Mouse (Mus musculus): Measurements from ENCODE around the gene Bahcc1. TPM values are rescaled to one million over a fixed set of nuclear protein-coding genes. Genes with fewer than 3 reads are reported as not detected.

Bahcc1 gene
- polyA plus RNA-seq, 2 experiments, result 0.75 to 1.6 TPM

DNA sequence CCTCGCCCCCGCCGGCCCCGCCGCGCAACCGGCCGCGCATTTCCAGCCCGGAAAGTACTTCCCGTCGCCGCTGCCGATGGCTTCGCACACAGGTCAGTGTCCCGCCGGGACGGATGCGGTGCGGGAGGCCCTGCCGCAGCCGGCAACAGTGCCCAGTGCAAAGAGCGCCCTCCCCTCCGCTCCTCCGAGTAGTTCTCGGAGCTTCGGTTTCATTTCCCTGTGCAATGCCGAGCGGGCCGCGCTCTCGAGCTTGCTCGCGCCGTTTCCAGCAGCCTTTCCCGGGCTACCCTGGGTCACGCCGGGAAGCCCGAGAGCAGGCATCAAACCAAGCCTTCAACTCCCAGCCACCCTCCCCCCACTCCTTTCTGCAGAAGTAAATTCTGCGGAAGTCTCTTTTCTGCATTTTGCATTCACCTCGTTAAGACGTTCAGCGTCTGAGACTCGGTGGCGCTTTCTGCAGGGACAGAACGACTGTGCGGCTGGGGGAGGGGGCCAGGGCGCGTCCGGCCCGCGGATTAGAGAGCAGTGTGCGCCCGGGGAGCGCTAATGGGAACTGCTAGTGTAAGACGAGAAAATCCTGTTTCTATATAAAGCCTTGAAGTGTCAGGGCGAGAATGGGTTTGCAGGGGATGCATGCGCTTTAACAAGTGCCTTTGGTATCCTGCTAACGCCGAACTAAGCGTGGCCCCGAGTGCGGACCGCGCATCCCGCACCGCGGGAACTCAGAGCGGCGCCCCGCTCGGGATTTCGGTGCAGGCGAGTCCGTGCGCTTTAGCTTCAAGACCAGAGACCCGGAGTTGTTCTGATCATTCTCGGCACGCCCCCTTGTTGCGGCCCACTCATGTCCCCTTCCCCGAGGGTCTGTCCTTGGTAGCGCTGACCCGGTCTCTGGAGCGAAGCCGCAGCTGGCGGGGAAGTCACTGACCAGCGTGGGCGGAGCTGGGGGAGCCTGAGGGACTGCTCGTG is 4.7 kb downstream of the Bahcc1 start:
- ATAC-seq (ENCODE audit: insufficient read depth) (no peak), DNase-seq (ENCODE audit: low read depth in 3 of 3, low spot score in 3 of 3) (no peak)
- Histone ChIP-seq H3K9ac (replicated peaks) (peak overlapping the region; percentile 25), H3K27ac (no peak overlapping the region), H3K36me3 (replicated peaks; ENCODE audit: control insufficient read depth, insufficient read depth, low read depth) (no peaks in the 10 kb centered on the region), H3K4me1 (replicated peaks; ENCODE audit: control insufficient read depth in 2 of 2, insufficient read depth in 2 of 2, low read length in 1 of 2) (peaks cover under 1 to 4% of the 10 kb centered on the region in 2 experiments; a peak in 2 of 4 replicates), H3K9me3 (ENCODE audit: control insufficient read depth, low read length) (no peaks in the 10 kb centered on the region), H3K4me3 (ENCODE audit: insufficient read depth in 1 of 2, low read depth in 2 of 2, low read length in 2 of 2) (peak overlapping the region; percentile 56 to 63), H3K4me2 (ENCODE audit: low read depth) (peak overlapping the region; percentile 71), H3K27me3 (ENCODE audit: control insufficient read depth, insufficient read depth, low read length) (peaks cover 77% of the 10 kb centered on the region)
- TF ChIP-seq CTCF (IDR thresholded peaks at IDR 0.05; ENCODE audit: low read depth) (no peak), EP300 (IDR thresholded peaks at IDR 0.05; ENCODE audit: low read depth) (no peak)
- WGBS (ENCODE audit: insufficient replicate concordance), result under 1% methylated on average over 88 of the region's 89 CpGs

DNA sequence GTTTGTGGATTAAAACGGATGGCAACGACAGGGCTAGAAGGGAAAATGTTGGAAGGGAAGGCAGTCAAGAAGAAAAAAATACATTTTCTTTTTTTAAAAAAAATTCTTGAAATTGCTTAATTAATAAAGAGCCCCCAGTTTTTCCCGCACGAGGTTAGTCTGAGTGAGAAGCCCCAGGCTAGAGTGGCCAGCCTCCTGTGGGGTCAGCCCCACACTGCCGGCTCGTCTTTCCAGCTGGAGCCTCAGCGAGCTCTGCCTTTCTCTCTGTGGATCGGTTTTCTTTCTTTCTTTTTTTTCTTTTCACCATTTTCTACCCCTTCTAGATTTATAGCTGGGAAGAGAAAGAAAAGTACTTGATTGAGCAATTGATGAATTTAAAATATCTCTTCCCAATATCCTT is 5.6 kb downstream of the Bahcc1 start:
- 21% methylated on average over 8 of the region's 8 CpGs for WGBS (ENCODE audit: insufficient replicate concordance)
- H3K27me3 ChIP-seq (ENCODE audit: control insufficient read depth, insufficient read depth, low read length), result peaks cover 74% of the 10 kb centered on the region
- H3K4me2 ChIP-seq (ENCODE audit: low read depth), result peak overlapping the region; percentile 71
- no peak overlapping the region for H3K4me3 ChIP-seq (ENCODE audit: insufficient read depth in 1 of 2, low read depth in 2 of 2, low read length in 2 of 2)
- no peaks in the 10 kb centered on the region for H3K36me3 ChIP-seq (replicated peaks; ENCODE audit: control insufficient read depth, insufficient read depth, low read depth)
- H3K9me3 ChIP-seq (ENCODE audit: control insufficient read depth, low read length), result no peaks in the 10 kb centered on the region
- no peak for DNase-seq (ENCODE audit: low read depth in 3 of 3, low spot score in 3 of 3)
- no peak overlapping the region for H3K9ac ChIP-seq (replicated peaks)
- H3K4me1 ChIP-seq (replicated peaks; ENCODE audit: control insufficient read depth in 2 of 2, insufficient read depth in 2 of 2, low read length in 1 of 2), result 0 out of 4 replicates have a peak, but pooled peaks cover 0 to 2% of the 10 kb centered on the region in 2 experiments
- ATAC-seq (ENCODE audit: insufficient read depth), result no peak
- TF ChIP-seq EP300 (IDR thresholded peaks at IDR 0.05; ENCODE audit: low read depth), result no peak
- no peak for TF ChIP-seq CTCF (IDR thresholded peaks at IDR 0.05; ENCODE audit: low read depth)
- no peak overlapping the region for H3K27ac ChIP-seq

DNA sequence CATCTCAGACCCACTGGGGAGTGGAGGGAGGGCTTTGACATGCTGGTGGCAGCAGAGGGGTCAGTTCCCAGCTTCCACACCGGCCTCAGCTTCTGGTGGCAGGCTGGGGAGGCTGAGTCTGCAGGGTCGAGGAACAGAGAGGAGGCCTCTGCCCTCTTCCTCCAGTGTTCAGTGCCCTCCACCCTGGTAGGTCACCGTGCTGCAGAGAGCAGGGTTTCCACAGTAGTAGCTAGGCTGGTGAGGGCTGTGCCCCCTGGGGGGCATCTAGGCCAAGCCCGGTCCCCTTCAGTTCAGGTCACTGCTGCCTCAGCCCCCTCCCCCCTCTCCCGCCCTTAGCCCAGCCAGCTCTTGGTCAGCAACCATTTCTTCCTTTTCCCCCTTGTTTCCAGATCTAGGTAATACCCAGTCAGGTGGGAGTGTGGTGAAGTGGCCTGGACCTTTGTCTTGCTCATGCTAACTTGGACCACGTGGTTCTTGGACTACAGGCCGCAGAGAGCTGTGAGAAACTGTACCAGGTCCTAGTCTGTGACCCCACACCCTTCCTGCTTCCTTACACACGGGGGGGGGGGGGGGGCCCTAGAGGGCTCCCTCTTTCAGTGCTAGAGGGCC is 6.1 kb downstream of the Bahcc1 start:
- no peak overlapping the region for H3K9ac ChIP-seq (replicated peaks)
- WGBS (ENCODE audit: insufficient replicate concordance), result 15% methylated on average over 8 of the region's 8 CpGs
- DNase-seq (ENCODE audit: low read depth in 3 of 3, low spot score in 3 of 3), result no peak
- no peak for ATAC-seq (ENCODE audit: insufficient read depth)
- H3K27me3 ChIP-seq (ENCODE audit: control insufficient read depth, insufficient read depth, low read length), result peaks cover 69% of the 10 kb centered on the region
- no peaks in the 10 kb centered on the region for H3K36me3 ChIP-seq (replicated peaks; ENCODE audit: control insufficient read depth, insufficient read depth, low read depth)
- H3K27ac ChIP-seq, result no peak overlapping the region
- TF ChIP-seq EP300 (IDR thresholded peaks at IDR 0.05; ENCODE audit: low read depth), result no peak
- TF ChIP-seq CTCF (IDR thresholded peaks at IDR 0.05; ENCODE audit: low read depth), result no peak
- H3K9me3 ChIP-seq (ENCODE audit: control insufficient read depth, low read length), result no peaks in the 10 kb centered on the region
- H3K4me3 ChIP-seq (ENCODE audit: insufficient read depth in 1 of 2, low read depth in 2 of 2, low read length in 2 of 2), result no peak overlapping the region
- 0 out of 4 replicates have a peak, but pooled peaks cover 0 to 2% of the 10 kb centered on the region in 2 experiments for H3K4me1 ChIP-seq (replicated peaks; ENCODE audit: control insufficient read depth in 2 of 2, insufficient read depth in 2 of 2, low read length in 1 of 2)
- H3K4me2 ChIP-seq (ENCODE audit: low read depth), result peak overlapping the region; percentile 71

DNA sequence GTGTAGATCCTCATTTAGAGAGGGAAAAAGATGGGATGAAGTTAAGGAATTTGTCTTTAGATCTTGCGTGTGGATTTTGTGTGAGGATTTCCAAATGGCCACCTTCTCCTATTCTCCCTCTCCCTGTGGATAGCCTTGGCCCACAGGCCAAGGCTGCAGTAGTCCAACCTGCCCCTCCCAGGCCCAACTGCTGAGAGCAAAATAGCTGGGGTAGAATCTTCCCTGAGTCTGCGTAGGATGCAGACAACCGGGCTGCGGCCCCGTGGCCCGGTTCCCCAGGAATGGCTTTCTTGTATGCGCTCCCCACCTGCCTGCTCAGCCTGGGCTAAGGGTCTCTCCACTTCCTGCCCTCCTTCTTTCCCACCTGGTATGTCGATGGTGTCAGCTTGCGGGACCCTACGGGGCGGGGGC is 6.8 kb downstream of the Bahcc1 start:
- H3K27ac ChIP-seq, result no peak overlapping the region
- H3K9ac ChIP-seq (replicated peaks), result no peak overlapping the region
- H3K4me3 ChIP-seq (ENCODE audit: insufficient read depth in 1 of 2, low read depth in 2 of 2, low read length in 2 of 2), result 0 out of 4 replicates have a peak overlapping the region, but pooled peaks of 1 of the 2 experiments have one; percentile 3
- H3K27me3 ChIP-seq (ENCODE audit: control insufficient read depth, insufficient read depth, low read length), result peaks cover 61% of the 10 kb centered on the region
- WGBS (ENCODE audit: insufficient replicate concordance), result 18% methylated on average over 11 of the region's 11 CpGs
- DNase-seq (ENCODE audit: low read depth in 3 of 3, low spot score in 3 of 3) (no peak), ATAC-seq (ENCODE audit: insufficient read depth) (no peak)
- 0 out of 4 replicates have a peak, but pooled peaks cover 0 to 2% of the 10 kb centered on the region in 2 experiments for H3K4me1 ChIP-seq (replicated peaks; ENCODE audit: control insufficient read depth in 2 of 2, insufficient read depth in 2 of 2, low read length in 1 of 2)
- TF ChIP-seq EP300 (IDR thresholded peaks at IDR 0.05; ENCODE audit: low read depth) (no peak), CTCF (IDR thresholded peaks at IDR 0.05; ENCODE audit: low read depth) (no peak)
- no peaks in the 10 kb centered on the region for H3K36me3 ChIP-seq (replicated peaks; ENCODE audit: control insufficient read depth, insufficient read depth, low read depth)
- H3K9me3 ChIP-seq (ENCODE audit: control insufficient read depth, low read length), result no peaks in the 10 kb centered on the region
- peak overlapping the region; percentile 36 for H3K4me2 ChIP-seq (ENCODE audit: low read depth)

DNA sequence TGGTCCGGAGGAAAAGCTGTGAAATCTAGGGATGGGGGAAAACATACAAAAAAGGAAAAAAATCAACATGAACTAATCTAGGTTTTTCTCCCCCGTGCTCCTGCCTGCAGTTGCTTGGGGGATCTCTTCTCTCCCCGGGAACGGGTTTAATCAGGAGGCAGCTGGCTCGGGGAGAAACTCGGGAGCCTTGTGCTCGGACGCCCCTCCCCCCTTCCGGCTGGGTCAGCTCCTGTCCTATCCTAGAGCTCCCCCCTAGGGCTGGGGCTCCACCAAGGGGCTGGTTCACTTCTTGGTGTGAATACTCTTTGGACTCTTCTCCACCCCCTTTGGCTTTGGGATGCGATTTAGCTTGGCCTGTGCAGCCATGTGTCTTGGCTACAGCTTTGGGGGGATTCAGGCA is 7.5 kb downstream of the Bahcc1 start:
- ATAC-seq (ENCODE audit: insufficient read depth) (no peak), DNase-seq (ENCODE audit: low read depth in 3 of 3, low spot score in 3 of 3) (no peak)
- H3K27me3 ChIP-seq (ENCODE audit: control insufficient read depth, insufficient read depth, low read length), result peaks cover 55% of the 10 kb centered on the region
- 4% methylated on average over 9 of the region's 10 CpGs for WGBS (ENCODE audit: insufficient replicate concordance)
- 0 out of 4 replicates have a peak, but pooled peaks cover 0 to 2% of the 10 kb centered on the region in 2 experiments for H3K4me1 ChIP-seq (replicated peaks; ENCODE audit: control insufficient read depth in 2 of 2, insufficient read depth in 2 of 2, low read length in 1 of 2)
- H3K36me3 ChIP-seq (replicated peaks; ENCODE audit: control insufficient read depth, insufficient read depth, low read depth), result no peaks in the 10 kb centered on the region
- H3K27ac ChIP-seq, result no peak overlapping the region
- no peak overlapping the region for H3K9ac ChIP-seq (replicated peaks)
- no peak overlapping the region for H3K4me3 ChIP-seq (ENCODE audit: insufficient read depth in 1 of 2, low read depth in 2 of 2, low read length in 2 of 2)
- TF ChIP-seq CTCF (IDR thresholded peaks at IDR 0.05; ENCODE audit: low read depth) (peak; percentile 25; the same call in 1 of the 2 replicates), EP300 (IDR thresholded peaks at IDR 0.05; ENCODE audit: low read depth) (no peak)
- H3K4me2 ChIP-seq (ENCODE audit: low read depth), result peak overlapping the region; percentile 36
- no peaks in the 10 kb centered on the region for H3K9me3 ChIP-seq (ENCODE audit: control insufficient read depth, low read length)
